Mouse (Mus musculus): ENCODE measurements around the gene Olfr1201.

- TF ChIP-seq CTCF (IDR thresholded peaks at IDR 0.05; ENCODE audit: low read depth, low read length) (no peak), GATA2 (IDR thresholded peaks at IDR 0.05; ENCODE audit: borderline replicate concordance, low read depth, low read length) (no peak)
Observed at GRCm38 (mm10) chr2:88760369-88760768, 32.5 kb upstream of the Olfr1201 start, which contains the start of gene Olfr1199.

All from G1E (cell line).